Mouse (Mus musculus): ENCODE measurements around the gene Kdm5a.

DNA sequence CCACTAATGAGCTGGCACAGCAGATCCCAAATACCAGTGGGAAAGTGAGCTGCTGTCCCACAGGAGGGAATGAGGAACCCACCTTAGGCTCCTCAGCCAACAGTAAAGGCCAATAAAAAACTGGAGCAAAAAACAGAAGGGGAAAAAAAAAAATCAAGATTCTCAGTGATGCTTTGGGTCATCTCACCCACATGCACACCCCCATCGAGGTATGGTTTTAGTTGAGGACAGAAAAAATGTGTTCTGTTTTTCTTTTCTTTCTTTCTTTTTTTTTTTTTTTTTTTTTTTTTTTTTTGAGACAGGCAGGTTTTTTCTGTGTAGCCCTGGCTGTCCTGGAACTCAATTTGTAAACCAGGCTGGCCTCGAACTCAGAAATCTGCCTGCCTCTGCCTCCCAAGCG, 89.6 kb downstream of the Kdm5a start:
- TF ChIP-seq CTCF (IDR thresholded peaks at IDR 0.05) (no peak), POLR2A (IDR thresholded peaks at IDR 0.05; ENCODE audit: insufficient read depth, low read depth, low read length) (no peak)
